Mouse (Mus musculus) skeletal muscle tissue, adult 2 months (tissue): Measurements from ENCODE around the gene Gm4724.
"Not testable (repeated sequence)": the region's sequence is repeated elsewhere in the genome, so short reads cannot be mapped to it uniquely, and the experiment has no call there.

ENCODE experiments used
- DNase-seq: peaks from one replicate; pipeline ENCODE4 v3.0.0-alpha.2; 2012; ENCODE audit warnings: low read depth, low spot score

The Gm4724 gene

DNA sequence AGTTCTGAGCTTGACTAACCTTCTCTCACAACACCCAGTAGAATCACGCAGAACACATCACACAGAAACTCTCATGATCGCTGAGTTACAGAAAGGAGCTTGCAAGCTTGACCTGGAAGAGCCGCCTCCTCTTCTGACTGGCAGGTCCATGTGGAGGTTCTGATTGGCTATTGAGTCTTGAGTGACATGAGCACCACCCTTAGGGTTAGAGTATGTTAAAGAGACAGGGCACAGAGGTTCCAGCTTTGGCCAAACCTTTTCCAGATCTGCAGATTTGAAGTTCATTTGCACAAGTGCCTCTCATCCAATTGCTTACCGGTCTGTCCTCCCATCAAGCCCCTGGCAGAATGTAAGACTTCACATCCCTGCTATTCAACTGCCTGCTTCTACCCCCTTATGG, at the start of gene Gm4724:
Gene Gm4724, minus strand, starts transcription at position 101 of the 400 bp plus-strand sequence.
- not testable (repeated sequence) for DNase-seq

GRCm38 (mm10) chr2:175469685-175470084, 34.1 kb upstream of the Gm4724 start, which contains the start of gene Zfp965:
Gene Zfp965, plus strand, starts transcription at chr2:175469985.
- not testable (repeated sequence) for DNase-seq
